Mouse (Mus musculus) hindbrain, postnatal 0 days (tissue): Measurements from ENCODE around the gene Hspg2. TPM values are rescaled to one million over a fixed set of nuclear protein-coding genes. Genes with fewer than 3 reads are reported as not detected.
"Not testable (repeated sequence)": the region's sequence is repeated elsewhere in the genome, so short reads cannot be mapped to it uniquely, and the experiment has no call there.

ENCODE experiments used
- ATAC-seq: fragments of 200-750 bp; cut with Nextera tagmentation; 2 replicates; pipeline ENCODE4 v1.8.0; 2017; ENCODE audit warnings: mild to moderate bottlenecking, moderate TSS enrichment, moderate library complexity
- DNase-seq: peaks from one replicate; pipeline ENCODE4 v3.0.0-alpha.2; 2015; ENCODE audit warnings: low spot score
- H3K27ac ChIP-seq: fragments of 300-500 bp; sonication (generic); 2 replicates; pipeline ENCODE4 v1.5.1; 2014; ENCODE audit warnings: mild to moderate bottlenecking
- H3K27me3 ChIP-seq: fragments of 300-500 bp; sonication (generic); 2 replicates; pipeline ENCODE4 v1.6.1; 2014; ENCODE audit warnings: low read length, mixed read lengths; ENCODE audit not compliant: insufficient read depth
- H3K36me3 ChIP-seq: fragments of 300-500 bp; sonication (generic); 2 replicates; pipeline ENCODE4 v1.6.1; 2014; ENCODE audit warnings: low read length, mixed read lengths; ENCODE audit not compliant: insufficient read depth
- H3K4me1 ChIP-seq: fragments of 300-500 bp; sonication (generic); 2 replicates; pipeline ENCODE4 v1.6.1; 2014; ENCODE audit warnings: antibody characterized with exemption, low read length, mixed read lengths; ENCODE audit not compliant: insufficient read depth
- H3K4me2 ChIP-seq: fragments of 300-500 bp; sonication (generic); 2 replicates; pipeline ENCODE4 v1.6.1; 2014; ENCODE audit warnings: low read depth, mild to moderate bottlenecking, low read length, moderate library complexity, mixed read lengths
- H3K4me3 ChIP-seq: fragments of 300-500 bp; sonication (generic); 2 replicates; pipeline ENCODE4 v1.5.1; 2014; ENCODE audit warnings: low read length
- H3K9ac ChIP-seq: fragments of 300-500 bp; sonication (generic); replicated peaks from 2 replicates; pipeline ENCODE4 v1.6.1; 2014; ENCODE audit warnings: mild to moderate bottlenecking, low read length, moderate library complexity, mixed read lengths
- H3K9me3 ChIP-seq: fragments of 300-500 bp; sonication (generic); 2 replicates; pipeline ENCODE4 v1.6.1; 2016; ENCODE audit warnings: low read length, mixed read lengths
- CTCF ChIP-seq: IDR thresholded peaks from 2 replicates; pipeline ENCODE4 v1.5.1; 2016; ENCODE audit warnings: antibody characterized with exemption, control low read depth, low read depth
- WGBS: fragments of 180-500 bp; shearing (Covaris S2); extraction: QIAGEN DNeasy Blood & Tissue Kit; methylation state at CpG from one replicate; pipeline ENCODE4 v1.1.7; 2014; 5-methylcytosine and 5-hydroxymethylcytosine counted together
- polyA plus RNA-seq: library from polyadenylated mRNA; unstranded; fragments of >200 nt; fragmentation: Nextera tagmentation; extraction: Ambion mirVana; gene quantifications from 2 replicates; pipeline ENCODE4 v1.2.1, GENCODE M21; 2015
- total RNA-seq: library from RNA; depleted of rRNA; stranded (reverse); fragments of >200 nt; gene quantifications from 2 replicates; pipeline ENCODE4 v1.2.3, GENCODE M21; 2014

The Hspg2 gene
- total and polyA plus RNA-seq, 2 experiments from 2014 or later = 3.7 to 37.8 TPM

DNA sequence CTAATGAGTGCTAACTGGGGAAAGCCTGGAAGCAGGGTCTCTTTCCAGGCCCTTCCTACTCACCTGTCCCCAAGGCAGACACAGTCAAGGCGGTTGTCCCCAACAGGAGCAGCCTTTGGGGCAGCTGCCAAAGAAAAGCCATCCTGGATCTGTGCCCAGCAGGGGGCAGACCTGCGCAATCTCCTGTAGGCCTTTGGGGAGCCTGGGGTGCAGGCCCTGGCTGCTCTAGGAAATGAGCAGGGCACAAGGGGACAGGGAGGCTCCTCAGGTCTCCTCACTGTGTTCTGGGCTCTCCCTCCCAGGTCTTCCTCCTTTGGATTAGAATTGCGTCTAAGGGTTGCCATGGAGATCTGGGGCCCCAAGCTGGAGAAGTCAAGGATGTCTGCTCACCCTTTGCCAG lies 113.2 kb downstream of the Hspg2 start:
- no peak for ATAC-seq
- Histone ChIP-seq H3K4me2 (no peak overlapping the region), H3K9ac (no peak overlapping the region), H3K36me3 (no peaks in the 10 kb centered on the region), H3K4me1 (peaks cover 5% of the 10 kb centered on the region; the same call in 1 of the 2 replicates), H3K27ac (no peak overlapping the region), H3K9me3 (no peaks in the 10 kb centered on the region), H3K27me3 (peaks cover 3% of the 10 kb centered on the region; the same call in 1 of the 2 replicates), H3K4me3 (no peak overlapping the region)
- TF ChIP-seq CTCF = no peak
- DNase-seq = no peak
- WGBS = 31% methylated on average over 3 of the region's 3 CpGs

DNA sequence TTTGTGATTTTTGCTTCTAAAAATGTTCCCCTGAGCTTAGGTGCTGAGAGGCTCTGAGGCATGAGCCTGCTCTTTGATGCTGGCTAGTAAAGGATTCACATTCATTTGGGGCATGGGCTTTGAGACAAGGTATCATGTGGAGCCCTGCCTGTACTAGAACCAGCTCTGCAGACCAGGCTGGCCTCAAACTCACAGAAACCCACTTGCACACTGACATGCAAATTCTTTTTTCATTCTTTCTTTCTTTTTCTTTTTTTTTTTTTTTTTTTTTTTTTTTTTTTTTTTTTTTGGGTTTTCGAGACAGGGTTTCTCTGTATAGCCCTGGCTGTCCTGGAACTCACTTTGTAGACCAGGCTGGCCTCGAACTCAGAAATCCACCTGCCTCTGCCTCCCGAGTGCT lies 120.5 kb downstream of the Hspg2 start:
- not testable (repeated sequence) for ATAC-seq, H3K9me3 ChIP-seq, H3K27ac ChIP-seq, H3K4me1 ChIP-seq, H3K4me3 ChIP-seq, H3K36me3 ChIP-seq, H3K27me3 ChIP-seq, H3K9ac ChIP-seq, DNase-seq, H3K4me2 ChIP-seq
- 92% methylated on average over 2 of the region's 3 CpGs for WGBS

DNA sequence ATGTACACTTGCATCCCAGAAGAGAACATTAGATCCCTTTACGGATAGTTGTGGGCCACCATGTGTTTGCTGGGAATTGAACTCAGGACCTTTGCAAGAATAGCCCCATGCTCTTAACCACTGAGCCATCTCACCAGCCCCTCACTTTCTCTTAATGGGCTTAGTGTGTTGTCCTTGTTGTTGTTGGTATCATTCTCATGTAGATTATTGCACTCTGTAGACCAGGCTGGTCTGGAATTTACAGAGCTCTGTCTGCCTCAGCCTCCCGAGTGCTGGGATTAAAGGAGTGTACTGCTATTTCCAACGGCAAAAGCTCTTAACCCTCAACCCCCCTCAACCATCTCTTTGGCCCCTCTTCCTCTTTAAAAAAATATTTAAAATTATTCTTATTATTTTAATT lies 121.0 kb downstream of the Hspg2 start:
- H3K9me3 ChIP-seq = no peaks in the 10 kb centered on the region
- no peaks in the 10 kb centered on the region for H3K36me3 ChIP-seq
- H3K9ac ChIP-seq = no peak overlapping the region
- H3K27me3 ChIP-seq = no peaks in the 10 kb centered on the region
- H3K4me2 ChIP-seq = no peak overlapping the region
- H3K4me1 ChIP-seq = no peaks in the 10 kb centered on the region
- H3K27ac ChIP-seq = no peak overlapping the region
- TF ChIP-seq CTCF = no peak
- WGBS = 91% methylated on average over 3 of the region's 3 CpGs
- ATAC-seq (no peak), DNase-seq (no peak)
- no peak overlapping the region for H3K4me3 ChIP-seq

DNA sequence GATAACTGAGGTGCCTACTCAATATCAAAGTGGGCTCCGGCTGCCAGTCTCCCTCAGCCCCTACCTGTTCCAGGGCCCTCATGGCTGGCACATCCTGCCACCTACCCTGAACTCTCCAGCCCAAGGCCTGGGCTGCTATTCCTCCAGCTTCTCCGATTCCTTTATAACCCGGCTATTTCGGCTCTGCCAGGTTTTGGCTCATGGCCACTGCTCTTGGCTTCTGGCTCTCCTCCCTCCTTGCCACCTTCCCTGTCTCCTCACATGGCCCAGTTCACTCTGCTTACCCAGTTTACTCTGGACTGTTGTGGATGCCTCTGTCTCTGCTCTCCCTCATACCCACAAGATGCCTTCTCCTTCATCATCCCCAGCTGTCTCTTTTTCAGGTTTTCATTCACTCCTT lies 122.4 kb downstream of the Hspg2 start:
- Histone ChIP-seq H3K4me1 (peaks cover 10% of the 10 kb centered on the region), H3K27me3 (no peaks in the 10 kb centered on the region), H3K9me3 (no peaks in the 10 kb centered on the region), H3K36me3 (no peaks in the 10 kb centered on the region), H3K27ac (no peak overlapping the region), H3K4me3 (no peak overlapping the region), H3K9ac (no peak overlapping the region), H3K4me2 (no peak overlapping the region)
- TF ChIP-seq CTCF = no peak
- no peak for DNase-seq
- 83% methylated on average over 4 of the region's 4 CpGs for WGBS
- no peak for ATAC-seq

DNA sequence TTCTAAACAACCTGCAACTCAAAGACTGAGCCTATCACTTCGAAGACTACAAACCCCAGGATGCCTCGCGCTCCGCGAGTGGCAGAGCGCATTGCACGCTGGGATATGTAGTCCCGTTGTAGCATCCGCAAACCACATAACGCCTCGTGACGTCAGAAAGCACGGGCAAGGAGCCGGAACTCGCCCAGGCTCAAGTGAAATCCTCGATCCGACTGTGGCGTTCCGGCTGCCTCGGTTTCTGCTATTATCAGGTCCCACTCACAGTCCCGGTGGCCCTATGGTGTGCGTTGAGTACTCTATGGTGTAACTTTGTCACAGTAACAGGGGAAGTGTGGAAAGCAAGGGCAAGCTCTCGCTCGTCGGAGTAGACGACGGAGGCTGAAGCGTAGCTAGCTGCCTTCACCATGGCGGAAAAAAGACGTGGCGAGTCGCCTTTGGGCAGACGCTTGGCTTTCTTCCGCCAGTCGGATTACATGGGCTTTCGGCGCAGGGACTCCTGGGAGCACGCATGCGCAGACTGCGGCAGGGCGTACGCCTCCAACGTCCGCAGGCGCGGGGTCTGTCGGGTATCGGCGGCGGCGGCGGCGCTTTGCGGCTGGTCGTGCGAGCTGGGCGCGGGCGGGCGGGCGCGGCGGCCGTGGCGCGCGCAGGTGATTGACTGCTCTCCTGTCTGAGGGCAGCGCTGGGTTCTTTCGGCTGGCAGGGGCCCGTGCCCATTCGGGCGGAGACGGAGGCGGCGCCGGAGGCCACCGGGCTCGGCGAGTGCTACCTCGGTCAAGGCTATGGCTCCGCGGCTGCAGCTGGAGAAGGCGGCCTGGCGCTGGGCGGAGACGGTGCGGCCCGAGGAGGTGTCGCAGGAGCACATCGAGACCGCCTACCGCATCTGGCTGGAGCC lies 125.3 kb downstream of the Hspg2 start, which contains the start of gene Usp48:
Gene Usp48, plus strand, starts transcription at position 155 of the 895 bp plus-strand sequence.
- Histone ChIP-seq H3K27ac (peak within 1 kb of the TSS; percentile 100), H3K36me3 (no peaks in the 10 kb centered on the region), H3K4me2 (peak within 1 kb of the TSS; percentile 81), H3K4me1 (peaks cover 15% of the 10 kb centered on the region), H3K9ac (peak within 1 kb of the TSS; percentile 84), H3K4me3 (peak within 1 kb of the TSS; percentile 79), H3K9me3 (no peaks in the 10 kb centered on the region), H3K27me3 (no peaks in the 10 kb centered on the region)
- DNase-seq (peak; percentile 100), ATAC-seq (peak; percentile 95)
- WGBS = 1% methylated on average over 91 of the region's 92 CpGs
- TF ChIP-seq CTCF = no peak

DNA sequence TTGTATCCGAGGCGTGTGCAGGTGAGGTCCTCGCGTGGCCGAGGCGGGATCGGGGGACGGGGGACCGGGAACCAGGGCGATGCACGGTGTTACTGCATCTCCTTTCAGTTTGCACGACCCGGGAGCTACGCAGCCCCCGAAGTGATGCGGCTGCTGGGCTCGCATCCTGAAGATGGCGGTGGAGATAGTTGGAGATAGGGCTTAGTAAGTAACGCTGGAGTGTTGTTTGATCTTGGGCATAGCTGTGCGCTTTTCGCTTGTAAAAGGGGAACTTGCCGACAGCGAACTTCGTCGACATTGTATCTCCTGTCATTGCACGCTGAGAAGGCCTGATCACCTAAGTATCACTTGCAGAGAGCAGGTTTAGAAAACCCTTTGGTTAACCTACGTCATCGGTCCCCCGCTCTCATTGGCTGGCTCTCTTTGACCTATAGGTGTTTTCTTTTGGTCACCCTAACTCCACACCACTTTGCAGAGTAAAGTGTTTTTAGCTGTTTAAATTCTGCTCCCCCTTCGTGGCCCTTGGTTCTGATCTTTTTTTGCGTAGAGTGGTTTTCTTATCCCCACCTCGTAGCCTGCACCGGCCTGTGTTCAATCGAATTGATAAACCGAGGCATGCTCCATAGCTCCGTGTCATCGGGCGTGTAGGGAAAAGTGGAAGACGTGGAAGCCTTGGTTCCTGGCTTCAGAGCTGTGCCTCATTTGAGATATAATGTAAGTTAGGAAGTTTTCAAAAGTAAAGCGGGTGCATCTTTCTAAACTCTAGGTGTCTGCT lies 126.1 kb downstream of the Hspg2 start:
- Histone ChIP-seq H3K36me3 (no peaks in the 10 kb centered on the region), H3K4me2 (peak overlapping the region; percentile 81), H3K27ac (peak overlapping the region; percentile 100), H3K9me3 (no peaks in the 10 kb centered on the region), H3K4me1 (peaks cover 15% of the 10 kb centered on the region), H3K9ac (peak overlapping the region; percentile 84), H3K27me3 (no peaks in the 10 kb centered on the region), H3K4me3 (peak overlapping the region; percentile 79)
- WGBS = 3% methylated on average over 39 of the region's 40 CpGs
- peak; percentile 59 for DNase-seq
- TF ChIP-seq CTCF = no peak; the same call in 1 of the 2 replicates
- ATAC-seq = no peak
